Mouse (Mus musculus): ENCODE data around the gene Dnase2a. TPM values are rescaled to one million over a fixed set of nuclear protein-coding genes. Genes with fewer than 3 reads are reported as not detected.

Dnase2a gene
- polyA plus RNA-seq, 1 experiment from 2014 or later: 5.2 TPM

- WGBS: 64% methylated on average over 13 of the region's 13 CpGs
- H3K4me2 ChIP-seq: peak overlapping the region; percentile 90
- peak overlapping the region; percentile 96 for H3K27ac ChIP-seq (replicated peaks)
- H3K4me3 ChIP-seq (replicated peaks): peak overlapping the region; percentile 85
- 0 out of 2 replicates have a peak, but pooled peaks cover 4% of the 10 kb centered on the region for H3K27me3 ChIP-seq (replicated peaks)
- peak overlapping the region; percentile 99 for H3K9ac ChIP-seq (replicated peaks)
- peaks cover 34% of the 10 kb centered on the region for H3K4me1 ChIP-seq
- H3K36me3 ChIP-seq: no peaks in the 10 kb centered on the region
- ATAC-seq (ENCODE audit: low FRiP score): no peak
- H3K9me3 ChIP-seq (replicated peaks): no peaks in the 10 kb centered on the region
Observed at GRCm38 (mm10) chr8:84937620-84938485, 29.5 kb downstream of the Dnase2a start.

GRCm38 (mm10) chr8:84943699-84944098, 35.3 kb downstream of the Dnase2a start:
- no peak overlapping the region for H3K27ac ChIP-seq (replicated peaks)
- H3K9me3 ChIP-seq (replicated peaks): no peaks in the 10 kb centered on the region
- H3K4me2 ChIP-seq: peak overlapping the region; percentile 77
- ATAC-seq (ENCODE audit: low FRiP score): no peak
- no peaks in the 10 kb centered on the region for H3K36me3 ChIP-seq
- no peak overlapping the region for H3K9ac ChIP-seq (replicated peaks)
- H3K4me1 ChIP-seq: peaks cover 36% of the 10 kb centered on the region
- peak overlapping the region; percentile 59; the same call in 1 of the 2 replicates for H3K4me3 ChIP-seq (replicated peaks)
- 21% methylated on average over 4 of the region's 4 CpGs for WGBS
- peaks cover 30% of the 10 kb centered on the region for H3K27me3 ChIP-seq (replicated peaks)

GRCm38 (mm10) chr8:84944478-84945160, 36.3 kb downstream of the Dnase2a start:
- H3K36me3 ChIP-seq: no peaks in the 10 kb centered on the region
- H3K9me3 ChIP-seq (replicated peaks): no peaks in the 10 kb centered on the region
- ATAC-seq (ENCODE audit: low FRiP score): peak; percentile 35
- H3K27ac ChIP-seq (replicated peaks): peak overlapping the region; percentile 86
- peak overlapping the region; percentile 77 for H3K4me2 ChIP-seq
- H3K4me3 ChIP-seq (replicated peaks): peak overlapping the region; percentile 59
- peaks cover 32% of the 10 kb centered on the region for H3K27me3 ChIP-seq (replicated peaks)
- WGBS: 2% methylated on average over 26 of the region's 26 CpGs
- peaks cover 36% of the 10 kb centered on the region for H3K4me1 ChIP-seq
- 0 out of 2 replicates have a peak overlapping the region, but pooled peaks have one; percentile 76 for H3K9ac ChIP-seq (replicated peaks)

GRCm38 (mm10) chr8:84945235-84945632, 36.9 kb downstream of the Dnase2a start:
- Histone ChIP-seq H3K4me2 (peak overlapping the region; percentile 77), H3K27me3 (replicated peaks) (peaks cover 37% of the 10 kb centered on the region), H3K9me3 (replicated peaks) (no peaks in the 10 kb centered on the region), H3K4me1 (peaks cover 36% of the 10 kb centered on the region), H3K9ac (replicated peaks) (peak overlapping the region; percentile 76), H3K27ac (replicated peaks) (peak overlapping the region; percentile 86), H3K36me3 (no peaks in the 10 kb centered on the region), H3K4me3 (replicated peaks) (peak overlapping the region; percentile 59)
- 3% methylated on average over 11 of the region's 11 CpGs for WGBS
- peak; percentile 75 for ATAC-seq (ENCODE audit: low FRiP score)

GRCm38 (mm10) chr8:84945633-84946527, 37.5 kb downstream of the Dnase2a start:
- Histone ChIP-seq H3K9ac (replicated peaks) (peak overlapping the region; percentile 76), H3K9me3 (replicated peaks) (no peaks in the 10 kb centered on the region), H3K27ac (replicated peaks) (peak overlapping the region; percentile 86), H3K4me3 (replicated peaks) (peak overlapping the region; percentile 59), H3K36me3 (no peaks in the 10 kb centered on the region), H3K4me1 (peaks cover 36% of the 10 kb centered on the region), H3K4me2 (peak overlapping the region; percentile 77), H3K27me3 (replicated peaks) (peaks cover 44% of the 10 kb centered on the region)
- ATAC-seq (ENCODE audit: low FRiP score): peak; percentile 72
- WGBS: under 1% methylated on average over 50 of the region's 67 CpGs

GRCm38 (mm10) chr8:84946528-84947240, 38.3 kb downstream of the Dnase2a start, which contains the start of gene Rtbdn:
Rtbdn (plus strand) TSS chr8:84946991.
- Histone ChIP-seq H3K27ac (replicated peaks) (peak within 1 kb of the TSS; percentile 86), H3K4me3 (replicated peaks) (peak within 1 kb of the TSS; percentile 59), H3K36me3 (no peaks in the 10 kb centered on the region), H3K4me1 (peaks cover 36% of the 10 kb centered on the region), H3K4me2 (peak within 1 kb of the TSS; percentile 77), H3K27me3 (replicated peaks) (peaks cover 45% of the 10 kb centered on the region), H3K9me3 (replicated peaks) (no peaks in the 10 kb centered on the region), H3K9ac (replicated peaks) (peak within 1 kb of the TSS; percentile 76)
- 8% methylated on average over 17 of the region's 17 CpGs for WGBS
- ATAC-seq (ENCODE audit: low FRiP score): peak; percentile 35; the same call in 1 of the 2 replicates

- ATAC-seq (ENCODE audit: low FRiP score): no peak
- Histone ChIP-seq H3K9ac (replicated peaks) (no peak overlapping the region), H3K4me3 (replicated peaks) (peak overlapping the region; percentile 59), H3K27me3 (replicated peaks) (peaks cover 48% of the 10 kb centered on the region), H3K4me1 (peaks cover 36% of the 10 kb centered on the region), H3K27ac (replicated peaks) (peak overlapping the region; percentile 86; the same call in 1 of the 2 replicates), H3K36me3 (no peaks in the 10 kb centered on the region), H3K4me2 (peak overlapping the region; percentile 77), H3K9me3 (replicated peaks) (no peaks in the 10 kb centered on the region)
- WGBS: 14% methylated on average over 9 of the region's 9 CpGs
Observed at GRCm38 (mm10) chr8:84947241-84947545, 38.8 kb downstream of the Dnase2a start.

- Histone ChIP-seq H3K4me1 (peaks cover 25% of the 10 kb centered on the region), H3K4me2 (no peak overlapping the region), H3K27ac (replicated peaks) (no peak overlapping the region), H3K9me3 (replicated peaks) (no peaks in the 10 kb centered on the region), H3K27me3 (replicated peaks) (peaks cover 46% of the 10 kb centered on the region), H3K9ac (replicated peaks) (no peak overlapping the region), H3K4me3 (replicated peaks) (no peak overlapping the region), H3K36me3 (no peaks in the 10 kb centered on the region)
- WGBS: 20% methylated on average over 12 of the region's 12 CpGs
- no peak for ATAC-seq (ENCODE audit: low FRiP score)
Observed at GRCm38 (mm10) chr8:84949753-84950152, 41.4 kb downstream of the Dnase2a start.

GRCm38 (mm10) chr8:84952612-84953255, 44.4 kb downstream of the Dnase2a start:
- no peaks in the 10 kb centered on the region for H3K9me3 ChIP-seq (replicated peaks)
- no peak for ATAC-seq (ENCODE audit: low FRiP score)
- WGBS: 8% methylated on average over 18 of the region's 18 CpGs
- H3K27me3 ChIP-seq (replicated peaks): peaks cover 38% of the 10 kb centered on the region
- peak overlapping the region; percentile 23; the same call in 1 of the 2 replicates for H3K9ac ChIP-seq (replicated peaks)
- H3K4me3 ChIP-seq (replicated peaks): no peak overlapping the region
- no peak overlapping the region; the same call in 1 of the 2 replicates for H3K4me2 ChIP-seq
- H3K36me3 ChIP-seq: peaks cover 2% of the 10 kb centered on the region
- H3K27ac ChIP-seq (replicated peaks): no peak overlapping the region
- no peaks in the 10 kb centered on the region for H3K4me1 ChIP-seq

GRCm38 (mm10) chr8:84956768-84957167, 48.4 kb downstream of the Dnase2a start:
- ATAC-seq (ENCODE audit: low FRiP score): peak; percentile 51; the same call in 1 of the 2 replicates
- 48% methylated on average over 2 of the region's 2 CpGs for WGBS
- peaks cover 25% of the 10 kb centered on the region for H3K36me3 ChIP-seq
- H3K9ac ChIP-seq (replicated peaks): no peak overlapping the region
- no peaks in the 10 kb centered on the region for H3K9me3 ChIP-seq (replicated peaks)
- no peak overlapping the region for H3K4me3 ChIP-seq (replicated peaks)
- no peak overlapping the region for H3K27ac ChIP-seq (replicated peaks)
- H3K4me1 ChIP-seq: no peaks in the 10 kb centered on the region
- no peak overlapping the region for H3K4me2 ChIP-seq
- H3K27me3 ChIP-seq (replicated peaks): peaks cover 13% of the 10 kb centered on the region
